Mouse (Mus musculus) yolk sac, embryonic 10.5 days (tissue): ENCODE data around the gene Cabp1.
A peak's percentile ranks its signal among the peaks of the same experiment; 100 is the strongest.

Experiments used
- DNase-seq: peaks from one replicate; pipeline ENCODE4 v3.0.0-alpha.2; 2017; ENCODE audit warnings: low spot score

The Cabp1 gene

GRCm38 (mm10) chr5:115125211-115125871 lies 68.8 kb downstream of the Cabp1 start:
- DNase-seq = peak; percentile 67

GRCm38 (mm10) chr5:115124690-115125089 lies 69.5 kb downstream of the Cabp1 start:
- no peak for DNase-seq

- no peak for DNase-seq
These were observed 73.2 kb downstream of the Cabp1 start for GRCm38 (mm10) chr5:115120978-115121377.

- peak; percentile 91 for DNase-seq
These were observed 75.1 kb downstream of the Cabp1 start, which contains the start of gene Acads for GRCm38 (mm10) chr5:115118961-115119570. Gene Acads, minus strand, starts transcription at chr5:115119346.
